Mouse (Mus musculus): Measurements from ENCODE around the gene Cadm4. TPM values are rescaled to one million over a fixed set of nuclear protein-coding genes. Genes with fewer than 3 reads are reported as not detected.

Gene Cadm4
- polyA plus RNA-seq, 1 experiment from 2014 or later = 6.9 TPM

GRCm38 (mm10) chr7:24446697-24447340, 35.0 kb upstream of the Cadm4 start:
- Histone ChIP-seq H3K9ac (ENCODE audit: low read length) (no peak overlapping the region), H3K4me2 (ENCODE audit: low read depth) (no peak overlapping the region)
- ATAC-seq (ENCODE audit: insufficient read depth, low FRiP score, low TSS enrichment) = no peak

GRCm38 (mm10) chr7:24448782-24449517, 32.9 kb upstream of the Cadm4 start:
- Histone ChIP-seq H3K4me1 (ENCODE audit: control insufficient read depth, insufficient read depth, low read length) (no peaks in the 10 kb centered on the region), H3K9ac (ENCODE audit: low read length) (no peak overlapping the region), H3K36me3 (ENCODE audit: control insufficient read depth, insufficient read depth, low read length) (no peaks in the 10 kb centered on the region), H3K27ac (ENCODE audit: low read depth, low read length) (no peak overlapping the region), H3K9me3 (ENCODE audit: control insufficient read depth, low read length) (no peaks in the 10 kb centered on the region), H3K27me3 (ENCODE audit: control insufficient read depth, insufficient read depth, low read length) (no peaks in the 10 kb centered on the region), H3K4me2 (ENCODE audit: low read depth) (no peak overlapping the region), H3K4me3 (ENCODE audit: low read depth, low read length) (no peak overlapping the region)
- 66% methylated on average over 14 of the region's 14 CpGs for WGBS
- no peak for DNase-seq (ENCODE audit: low spot score)
- no peak for ATAC-seq (ENCODE audit: insufficient read depth, low FRiP score, low TSS enrichment)

More at GRCm38 (mm10) chr7:24446697-24447340, 35.0 kb upstream of the Cadm4 start:
- DNase-seq (ENCODE audit: low spot score) = no peak
- Histone ChIP-seq H3K27ac (ENCODE audit: low read depth, low read length) (no peak overlapping the region), H3K36me3 (ENCODE audit: control insufficient read depth, insufficient read depth, low read length) (no peaks in the 10 kb centered on the region), H3K4me3 (ENCODE audit: low read depth, low read length) (no peak overlapping the region), H3K4me1 (ENCODE audit: control insufficient read depth, insufficient read depth, low read length) (no peaks in the 10 kb centered on the region), H3K27me3 (ENCODE audit: control insufficient read depth, insufficient read depth, low read length) (no peaks in the 10 kb centered on the region), H3K9me3 (ENCODE audit: control insufficient read depth, low read length) (no peaks in the 10 kb centered on the region)
- 81% methylated on average over 7 of the region's 7 CpGs for WGBS

GRCm38 (mm10) chr7:24450585-24451017, 31.2 kb upstream of the Cadm4 start:
- no peaks in the 10 kb centered on the region for H3K4me1 ChIP-seq (ENCODE audit: control insufficient read depth, insufficient read depth, low read length)
- no peak overlapping the region for H3K4me3 ChIP-seq (ENCODE audit: low read depth, low read length)
- H3K4me2 ChIP-seq (ENCODE audit: low read depth) = no peak overlapping the region
- no peaks in the 10 kb centered on the region for H3K9me3 ChIP-seq (ENCODE audit: control insufficient read depth, low read length)
- no peaks in the 10 kb centered on the region for H3K27me3 ChIP-seq (ENCODE audit: control insufficient read depth, insufficient read depth, low read length)
- no peaks in the 10 kb centered on the region for H3K36me3 ChIP-seq (ENCODE audit: control insufficient read depth, insufficient read depth, low read length)
- 65% methylated on average over 9 of the region's 9 CpGs for WGBS
- no peak for ATAC-seq (ENCODE audit: insufficient read depth, low FRiP score, low TSS enrichment)
- no peak overlapping the region for H3K9ac ChIP-seq (ENCODE audit: low read length)
- H3K27ac ChIP-seq (ENCODE audit: low read depth, low read length) = no peak overlapping the region
- no peak for DNase-seq (ENCODE audit: low spot score)

- H3K27ac ChIP-seq (ENCODE audit: low read depth, low read length) = no peak within 1 kb of the TSS
- H3K9ac ChIP-seq (ENCODE audit: low read length) = no peak within 1 kb of the TSS
- DNase-seq (ENCODE audit: low spot score) = no peak
- no peak within 1 kb of the TSS for H3K4me2 ChIP-seq (ENCODE audit: low read depth)
- no peaks in the 10 kb centered on the region for H3K9me3 ChIP-seq (ENCODE audit: control insufficient read depth, low read length)
- no peak within 1 kb of the TSS for H3K4me3 ChIP-seq (ENCODE audit: low read depth, low read length)
- no peaks in the 10 kb centered on the region for H3K4me1 ChIP-seq (ENCODE audit: control insufficient read depth, insufficient read depth, low read length)
- no peaks in the 10 kb centered on the region for H3K27me3 ChIP-seq (ENCODE audit: control insufficient read depth, insufficient read depth, low read length)
- no peaks in the 10 kb centered on the region for H3K36me3 ChIP-seq (ENCODE audit: control insufficient read depth, insufficient read depth, low read length)
- ATAC-seq (ENCODE audit: insufficient read depth, low FRiP score, low TSS enrichment) = no peak
- 89% methylated on average over 9 of the region's 9 CpGs for WGBS
Measured at GRCm38 (mm10) chr7:24451855-24452311, 29.9 kb upstream of the Cadm4 start, which contains the start of gene Irgc1. Gene Irgc1 (minus strand): TSS chr7:24452297.

GRCm38 (mm10) chr7:24454199-24454598, 27.6 kb upstream of the Cadm4 start:
- H3K4me2 ChIP-seq (ENCODE audit: low read depth) = no peak overlapping the region
- no peak for DNase-seq (ENCODE audit: low spot score)
- no peaks in the 10 kb centered on the region for H3K36me3 ChIP-seq (ENCODE audit: control insufficient read depth, insufficient read depth, low read length)
- no peak overlapping the region for H3K4me3 ChIP-seq (ENCODE audit: low read depth, low read length)
- no peak for ATAC-seq (ENCODE audit: insufficient read depth, low FRiP score, low TSS enrichment)
- no peaks in the 10 kb centered on the region for H3K9me3 ChIP-seq (ENCODE audit: control insufficient read depth, low read length)
- no peaks in the 10 kb centered on the region for H3K4me1 ChIP-seq (ENCODE audit: control insufficient read depth, insufficient read depth, low read length)
- H3K27me3 ChIP-seq (ENCODE audit: control insufficient read depth, insufficient read depth, low read length) = no peaks in the 10 kb centered on the region
- no peak overlapping the region for H3K9ac ChIP-seq (ENCODE audit: low read length)
- no peak overlapping the region for H3K27ac ChIP-seq (ENCODE audit: low read depth, low read length)
- 72% methylated on average over 2 of the region's 2 CpGs for WGBS

GRCm38 (mm10) chr7:24455726-24456125, 26.1 kb upstream of the Cadm4 start:
- Histone ChIP-seq H3K9me3 (ENCODE audit: control insufficient read depth, low read length) (no peaks in the 10 kb centered on the region), H3K4me3 (ENCODE audit: low read depth, low read length) (no peak overlapping the region), H3K27ac (ENCODE audit: low read depth, low read length) (no peak overlapping the region), H3K9ac (ENCODE audit: low read length) (no peak overlapping the region), H3K27me3 (ENCODE audit: control insufficient read depth, insufficient read depth, low read length) (no peaks in the 10 kb centered on the region), H3K4me2 (ENCODE audit: low read depth) (no peak overlapping the region), H3K36me3 (ENCODE audit: control insufficient read depth, insufficient read depth, low read length) (no peaks in the 10 kb centered on the region), H3K4me1 (ENCODE audit: control insufficient read depth, insufficient read depth, low read length) (no peaks in the 10 kb centered on the region)
- WGBS = 84% methylated on average over 5 of the region's 5 CpGs
- no peak for DNase-seq (ENCODE audit: low spot score)
- no peak for ATAC-seq (ENCODE audit: insufficient read depth, low FRiP score, low TSS enrichment)

- DNase-seq (ENCODE audit: low spot score) (no peak), ATAC-seq (ENCODE audit: insufficient read depth, low FRiP score, low TSS enrichment) (no peak)
- Histone ChIP-seq H3K9me3 (ENCODE audit: control insufficient read depth, low read length) (no peaks in the 10 kb centered on the region), H3K4me2 (ENCODE audit: low read depth) (no peak overlapping the region), H3K4me1 (ENCODE audit: control insufficient read depth, insufficient read depth, low read length) (no peaks in the 10 kb centered on the region), H3K4me3 (ENCODE audit: low read depth, low read length) (no peak overlapping the region), H3K36me3 (ENCODE audit: control insufficient read depth, insufficient read depth, low read length) (no peaks in the 10 kb centered on the region), H3K9ac (ENCODE audit: low read length) (no peak overlapping the region), H3K27me3 (ENCODE audit: control insufficient read depth, insufficient read depth, low read length) (no peaks in the 10 kb centered on the region), H3K27ac (ENCODE audit: low read depth, low read length) (no peak overlapping the region)
- WGBS = 66% methylated on average over 10 of the region's 10 CpGs
Measured at GRCm38 (mm10) chr7:24457726-24458370, 24.0 kb upstream of the Cadm4 start.

GRCm38 (mm10) chr7:24459440-24459839, 22.4 kb upstream of the Cadm4 start:
- Histone ChIP-seq H3K4me1 (ENCODE audit: control insufficient read depth, insufficient read depth, low read length) (no peaks in the 10 kb centered on the region), H3K9me3 (ENCODE audit: control insufficient read depth, low read length) (no peaks in the 10 kb centered on the region), H3K27me3 (ENCODE audit: control insufficient read depth, insufficient read depth, low read length) (no peaks in the 10 kb centered on the region), H3K4me3 (ENCODE audit: low read depth, low read length) (no peak overlapping the region), H3K4me2 (ENCODE audit: low read depth) (no peak overlapping the region), H3K27ac (ENCODE audit: low read depth, low read length) (no peak overlapping the region), H3K9ac (ENCODE audit: low read length) (no peak overlapping the region), H3K36me3 (ENCODE audit: control insufficient read depth, insufficient read depth, low read length) (no peaks in the 10 kb centered on the region)
- no peak for ATAC-seq (ENCODE audit: insufficient read depth, low FRiP score, low TSS enrichment)
- no peak for DNase-seq (ENCODE audit: low spot score)
- WGBS = 79% methylated on average over 5 of the region's 5 CpGs
